Mouse (Mus musculus): Measurements from ENCODE around the gene Inmt. TPM values are rescaled to one million over a fixed set of nuclear protein-coding genes. Genes with fewer than 3 reads are reported as not detected.
"Not testable (repeated sequence)": the region's sequence is repeated elsewhere in the genome, so short reads cannot be mapped to it uniquely, and the experiment has no call there.

Inmt gene
- polyA plus RNA-seq, 1 experiment from 2014 or later = not detected

- not testable (repeated sequence) for H3K4me3 ChIP-seq; H3K9ac ChIP-seq; H3K36me3 ChIP-seq (ENCODE audit: poor library complexity, severe bottlenecking); ATAC-seq; H3K27me3 ChIP-seq; H3K4me1 ChIP-seq; H3K9me3 ChIP-seq (replicated peaks); H3K4me2 ChIP-seq; H3K27ac ChIP-seq
- 95% methylated on average over 17 of the region's 17 CpGs for WGBS
Measured at GRCm38 (mm10) chr6:55187827-55188226, 13.0 kb upstream of the Inmt start.

GRCm38 (mm10) chr6:55182655-55183430 lies 8.0 kb upstream of the Inmt start:
- Histone ChIP-seq H3K9ac (no peak overlapping the region), H3K27ac (no peak overlapping the region), H3K36me3 (ENCODE audit: poor library complexity, severe bottlenecking) (no peaks in the 10 kb centered on the region), H3K4me3 (no peak overlapping the region), H3K27me3 (no peaks in the 10 kb centered on the region), H3K4me1 (no peaks in the 10 kb centered on the region), H3K9me3 (replicated peaks) (no peaks in the 10 kb centered on the region), H3K4me2 (no peak overlapping the region)
- no peak for ATAC-seq
- 95% methylated on average over 1 of the region's 1 CpGs for WGBS

GRCm38 (mm10) chr6:55179560-55179959 lies 4.7 kb upstream of the Inmt start:
- 91% methylated on average over 7 of the region's 7 CpGs for WGBS
- ATAC-seq = no peak
- no peak overlapping the region for H3K4me2 ChIP-seq
- H3K4me3 ChIP-seq = no peak overlapping the region
- H3K9me3 ChIP-seq (replicated peaks) = no peaks in the 10 kb centered on the region
- no peak overlapping the region for H3K9ac ChIP-seq
- 0 out of 2 replicates have a peak, but pooled peaks cover 6% of the 10 kb centered on the region for H3K27me3 ChIP-seq
- H3K36me3 ChIP-seq (ENCODE audit: poor library complexity, severe bottlenecking) = no peaks in the 10 kb centered on the region
- no peaks in the 10 kb centered on the region for H3K4me1 ChIP-seq
- no peak overlapping the region for H3K27ac ChIP-seq

GRCm38 (mm10) chr6:55177060-55177732 lies 2.4 kb upstream of the Inmt start:
- Histone ChIP-seq H3K9ac (no peak overlapping the region), H3K4me1 (no peaks in the 10 kb centered on the region), H3K9me3 (replicated peaks) (no peaks in the 10 kb centered on the region), H3K27me3 (0 out of 2 replicates have a peak, but pooled peaks cover 6% of the 10 kb centered on the region), H3K36me3 (ENCODE audit: poor library complexity, severe bottlenecking) (no peaks in the 10 kb centered on the region), H3K4me3 (no peak overlapping the region), H3K27ac (no peak overlapping the region), H3K4me2 (no peak overlapping the region)
- ATAC-seq = no peak
- 50% methylated on average over 12 of the region's 12 CpGs for WGBS

- Histone ChIP-seq H3K9ac (no peak overlapping the region), H3K4me1 (no peaks in the 10 kb centered on the region), H3K4me2 (no peak overlapping the region), H3K4me3 (no peak overlapping the region), H3K27me3 (peaks cover 8% of the 10 kb centered on the region), H3K9me3 (replicated peaks) (no peaks in the 10 kb centered on the region), H3K27ac (no peak overlapping the region), H3K36me3 (ENCODE audit: poor library complexity, severe bottlenecking) (no peaks in the 10 kb centered on the region)
- WGBS = 64% methylated on average over 5 of the region's 5 CpGs
- no peak for ATAC-seq
Measured at GRCm38 (mm10) chr6:55175892-55176291, 1.0 kb upstream of the Inmt start.

GRCm38 (mm10) chr6:55175456-55175855 lies 613 bp upstream of the Inmt start:
- Histone ChIP-seq H3K27ac (no peak overlapping the region), H3K9me3 (replicated peaks) (no peaks in the 10 kb centered on the region), H3K27me3 (peaks cover 12% of the 10 kb centered on the region), H3K4me1 (no peaks in the 10 kb centered on the region), H3K36me3 (ENCODE audit: poor library complexity, severe bottlenecking) (no peaks in the 10 kb centered on the region), H3K9ac (no peak overlapping the region), H3K4me3 (no peak overlapping the region), H3K4me2 (no peak overlapping the region)
- no peak for ATAC-seq
- 48% methylated on average over 2 of the region's 2 CpGs for WGBS

- Histone ChIP-seq H3K4me3 (no peak overlapping the region), H3K4me2 (no peak overlapping the region), H3K9ac (no peak overlapping the region), H3K27ac (no peak overlapping the region), H3K4me1 (no peaks in the 10 kb centered on the region), H3K27me3 (peaks cover 12% of the 10 kb centered on the region), H3K36me3 (ENCODE audit: poor library complexity, severe bottlenecking) (no peaks in the 10 kb centered on the region), H3K9me3 (replicated peaks) (no peaks in the 10 kb centered on the region)
- WGBS = 10% methylated on average over 3 of the region's 3 CpGs
- ATAC-seq = no peak
Measured at GRCm38 (mm10) chr6:55173941-55174349, 898 bp downstream of the Inmt start.

- H3K4me3 ChIP-seq = no peak overlapping the region
- no peaks in the 10 kb centered on the region for H3K4me1 ChIP-seq
- H3K9ac ChIP-seq = no peak overlapping the region
- no peak for ATAC-seq
- 49% methylated on average over 10 of the region's 10 CpGs for WGBS
- H3K9me3 ChIP-seq (replicated peaks) = no peaks in the 10 kb centered on the region
- no peak overlapping the region for H3K4me2 ChIP-seq
- H3K27me3 ChIP-seq = peaks cover 12% of the 10 kb centered on the region
- H3K36me3 ChIP-seq (ENCODE audit: poor library complexity, severe bottlenecking) = no peaks in the 10 kb centered on the region
- no peak overlapping the region for H3K27ac ChIP-seq
Measured at GRCm38 (mm10) chr6:55173171-55173570, 1.7 kb downstream of the Inmt start.

- H3K4me2 ChIP-seq = no peak overlapping the region
- ATAC-seq = no peak
- H3K9ac ChIP-seq = no peak overlapping the region
- no peak overlapping the region for H3K4me3 ChIP-seq
- no peak overlapping the region for H3K27ac ChIP-seq
- no peaks in the 10 kb centered on the region for H3K36me3 ChIP-seq (ENCODE audit: poor library complexity, severe bottlenecking)
- H3K27me3 ChIP-seq = peaks cover 8% of the 10 kb centered on the region
- H3K9me3 ChIP-seq (replicated peaks) = no peaks in the 10 kb centered on the region
- H3K4me1 ChIP-seq = no peaks in the 10 kb centered on the region
- 58% methylated on average over 4 of the region's 4 CpGs for whole genome bisulfite sequencing
Measured at GRCm38 (mm10) chr6:55171638-55172037, 3.2 kb downstream of the Inmt start.

GRCm38 (mm10) chr6:55169818-55170217 lies 5.0 kb downstream of the Inmt start:
- Histone ChIP-seq H3K4me1 (no peaks in the 10 kb centered on the region), H3K4me3 (no peak overlapping the region), H3K36me3 (ENCODE audit: poor library complexity, severe bottlenecking) (no peaks in the 10 kb centered on the region), H3K9me3 (replicated peaks) (no peaks in the 10 kb centered on the region), H3K27ac (no peak overlapping the region; the same call in 1 of the 2 replicates), H3K4me2 (no peak overlapping the region), H3K9ac (no peak overlapping the region), H3K27me3 (peaks cover 6% of the 10 kb centered on the region)
- ATAC-seq = no peak
- 63% methylated on average over 5 of the region's 5 CpGs for WGBS

GRCm38 (mm10) chr6:55166777-55167463 lies 7.9 kb downstream of the Inmt start:
- WGBS = 52% methylated on average over 7 of the region's 7 CpGs
- peaks cover 6% of the 10 kb centered on the region for H3K27me3 ChIP-seq
- no peaks in the 10 kb centered on the region for H3K36me3 ChIP-seq (ENCODE audit: poor library complexity, severe bottlenecking)
- peak; percentile 68; the same call in 1 of the 2 replicates for ATAC-seq
- no peak overlapping the region for H3K27ac ChIP-seq
- no peak overlapping the region for H3K9ac ChIP-seq
- H3K4me1 ChIP-seq = no peaks in the 10 kb centered on the region
- H3K9me3 ChIP-seq (replicated peaks) = no peaks in the 10 kb centered on the region
- H3K4me2 ChIP-seq = no peak overlapping the region
- H3K4me3 ChIP-seq = no peak overlapping the region

GRCm38 (mm10) chr6:55163046-55163584 lies 11.7 kb downstream of the Inmt start:
- Histone ChIP-seq H3K4me3 (no peak overlapping the region), H3K27me3 (no peaks in the 10 kb centered on the region), H3K36me3 (ENCODE audit: poor library complexity, severe bottlenecking) (no peaks in the 10 kb centered on the region), H3K27ac (no peak overlapping the region), H3K9ac (no peak overlapping the region), H3K4me2 (no peak overlapping the region), H3K4me1 (0 out of 2 replicates have a peak, but pooled peaks cover 6% of the 10 kb centered on the region), H3K9me3 (replicated peaks) (no peaks in the 10 kb centered on the region)
- no peak for ATAC-seq
- 60% methylated on average over 8 of the region's 8 CpGs for WGBS

Measured in forebrain, embryonic 13.5 days (tissue).